Mouse (Mus musculus): Measurements from ENCODE around the gene Sf3a3.

DNA sequence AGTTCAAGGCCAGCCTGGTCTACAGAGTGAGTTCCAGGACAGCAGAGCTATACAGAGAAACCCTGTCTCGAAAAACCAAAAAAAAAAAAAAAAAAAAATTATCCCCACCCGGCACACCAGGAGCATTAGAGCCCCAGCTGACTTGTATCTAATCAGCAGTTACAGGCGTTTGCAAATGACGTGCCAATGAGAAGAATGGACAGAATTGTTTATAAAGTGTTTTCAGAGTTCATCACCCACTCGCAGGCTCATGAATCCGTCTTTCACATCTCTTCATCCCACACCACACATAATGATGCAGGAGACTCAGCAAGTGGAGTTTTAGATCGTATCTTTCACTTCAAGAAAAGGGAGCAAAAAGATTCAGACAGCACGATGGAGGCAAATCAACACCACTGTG, 29.1 kb upstream of the Sf3a3 start:
- TF ChIP-seq POLR2A (IDR thresholded peaks at IDR 0.05; ENCODE audit: extremely low read depth, insufficient read depth, low read length) (no peak), CTCF (IDR thresholded peaks at IDR 0.05; ENCODE audit: low read depth, low read length) (no peak)

All from liver, adult 2 months (tissue).